8 mouse cellular contexts compared by ENCODE assay signal in the genomic region with DNA sequence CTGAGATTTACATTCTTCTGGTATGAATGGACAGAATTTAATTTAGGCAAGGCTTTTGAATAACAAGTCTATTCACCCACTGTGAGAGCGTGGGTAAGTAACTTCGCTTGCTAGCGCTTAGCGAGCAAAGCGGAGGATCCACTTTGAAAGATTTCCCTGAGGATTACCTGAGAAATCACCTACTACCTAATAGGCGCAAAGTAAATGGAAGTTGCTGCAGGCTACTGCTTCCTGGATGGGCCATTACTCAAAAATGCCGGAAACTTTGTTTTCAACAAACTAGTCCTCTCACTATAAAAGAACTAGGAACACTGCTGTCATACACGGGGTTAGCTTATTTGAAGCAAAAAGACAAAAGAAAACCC. TPM values are rescaled to one million over a fixed set of nuclear protein-coding genes. Genes with fewer than 3 reads are reported as not detected.
A peak's percentile ranks its signal among the peaks of the same experiment; 100 is the strongest.
DNase-seq lines count a peak whose midpoint lies in the region; ATAC-seq and TF ChIP-seq lines count a peak whose summit lies in the region.

No protein-coding gene starts in this region.

- H3K36me3 ChIP-seq in heart, embryonic 11.5 days (ENCODE audit: control insufficient read depth, insufficient read depth, low read length): no peaks in the 10 kb centered on the region
- H3K36me3 ChIP-seq in G1E (replicated peaks): no peaks in the 10 kb centered on the region
- H3K36me3 ChIP-seq in megakaryocyte, embryonic 14.5 days (replicated peaks; ENCODE audit: low read length): no peaks in the 10 kb centered on the region

- WGBS in heart, embryonic 11.5 days (ENCODE audit: insufficient replicate concordance): 14% methylated on average over 8 of the region's 8 CpGs

- H3K9me3 ChIP-seq in heart, embryonic 11.5 days (replicated peaks; ENCODE audit: control insufficient read depth, low read length): no peaks in the 10 kb centered on the region
- no peaks in the 10 kb centered on the region for H3K9me3 ChIP-seq in G1E (replicated peaks)
- H3K9me3 ChIP-seq in megakaryocyte, embryonic 14.5 days: peaks cover 9% of the 10 kb centered on the region; the same call in 1 of the 2 replicates

- H3K27ac ChIP-seq in heart, embryonic 11.5 days (ENCODE audit: low read depth, low read length): no peak overlapping the region

- no peak for DNase-seq in heart, adult 8-10 months (ENCODE audit: low spot score)
- peak; percentile 3 for DNase-seq in G1E (ENCODE audit: low spot score)
- DNase-seq in ovary, postnatal 10 days (ENCODE audit: low spot score): no peak
- no peak for DNase-seq in embryo, embryonic 10.5 days (ENCODE audit: low spot score)
- DNase-seq in thymus, postnatal 0 days (ENCODE audit: low spot score): no peak

- no peaks in the 10 kb centered on the region for H3K27me3 ChIP-seq in heart, embryonic 11.5 days (ENCODE audit: control insufficient read depth, insufficient read depth, low read length)
- no peaks in the 10 kb centered on the region for H3K27me3 ChIP-seq in G1E (ENCODE audit: insufficient read depth, low read length)
- H3K27me3 ChIP-seq in megakaryocyte, embryonic 14.5 days (replicated peaks): peaks cover 6% of the 10 kb centered on the region

- H3K4me1 ChIP-seq in heart, embryonic 11.5 days (ENCODE audit: control insufficient read depth, insufficient read depth, low read length): no peaks in the 10 kb centered on the region
- H3K4me1 ChIP-seq in G1E (ENCODE audit: insufficient read depth, low read depth, low read length): 0 out of 2 replicates have a peak, but pooled peaks cover 2% of the 10 kb centered on the region
- peaks cover 4% of the 10 kb centered on the region; the same call in 1 of the 2 replicates for H3K4me1 ChIP-seq in megakaryocyte, embryonic 14.5 days

- peak; percentile 29; the same call in 1 of the 2 replicates for ATAC-seq in heart, embryonic 11.5 days (replicated peaks; ENCODE audit: insufficient number of reproducible peaks, low FRiP score, low TSS enrichment)
- ATAC-seq in G1E (ENCODE audit: extremely low read depth, insufficient number of reproducible peaks, low FRiP score, poor library complexity, severe bottlenecking): no peak
- ATAC-seq in hematopoietic stem cell, adult 5-6 weeks (replicated peaks in 1 of 2; ENCODE audit: insufficient read depth in 1 of 2, low FRiP score in 2 of 2, low TSS enrichment in 1 of 2, low read depth in 1 of 2, poor library complexity in 2 of 2, severe bottlenecking in 2 of 2): peak; percentile 19 to 34; a peak in 3 of 4 replicates

- peak overlapping the region; percentile 72; the same call in 1 of the 2 replicates for H3K9ac ChIP-seq in heart, embryonic 11.5 days (ENCODE audit: low read depth, low read length)

- no peak for TF ChIP-seq CTCF in G1E (IDR thresholded peaks at IDR 0.05; ENCODE audit: low read depth, low read length)

- peak overlapping the region; percentile 62 for H3K4me2 ChIP-seq in heart, embryonic 11.5 days

- H3K4me3 ChIP-seq in heart, embryonic 11.5 days (ENCODE audit: low read depth, low read length): peak overlapping the region; percentile 55
- peak overlapping the region; percentile 77 for H3K4me3 ChIP-seq in G1E (ENCODE audit: low read depth, low read length)
- H3K4me3 ChIP-seq in megakaryocyte, embryonic 14.5 days (replicated peaks): peak overlapping the region; percentile 98

RNA-seq across cellular contexts. Expression of gene Tbc1d8b, which starts 0.4 kb away (rescaled TPM):
- 1.9 and 2.0 TPM in 2 replicates for polyA plus RNA-seq in heart, embryonic 11.5 days (2014; fragmentation: Nextera tagmentation; extraction: Ambion mirVana)
- 1 to 10 TPM; 5.3 to 6.1 (median 5.6) TPM for total RNA-seq in heart, adult 8-10 months (2022)
- total RNA-seq in G1E (2014; fragmentation: Nextera tagmentation) (10.7 and 11.4 TPM in 2 replicates), G1E (2017) (9.0 and 12.5 TPM in 2 replicates)
- 0.19 and 0.29 TPM in 2 replicates for polyA plus RNA-seq in G1E (2012)
- total RNA-seq in hematopoietic stem cell, adult 5-6 weeks (2017): 11.2 and 12.9 TPM in 2 replicates
- polyA plus RNA-seq in megakaryocyte, embryonic 14.5 days (2012; ENCODE audit: insufficient read depth, low replicate concordance): 0.09 TPM in 1 of 2 replicates, not detected in the other
- 1.4 and 1.5 TPM in 2 replicates for polyA plus RNA-seq in thymus, postnatal 0 days (2015; fragmentation: Nextera tagmentation; extraction: Ambion mirVana)

RNA-seq across cellular contexts. Expression of gene Gm15013, which starts 29.9 kb away (rescaled TPM):
- polyA plus RNA-seq in heart, embryonic 11.5 days (2014; fragmentation: Nextera tagmentation; extraction: Ambion mirVana): 0.27 TPM in 1 of 2 replicates, not detected in the other
- not detected for total RNA-seq in heart, adult 8-10 months (2022)
- not detected in 2 replicates for total RNA-seq in G1E (2014; fragmentation: Nextera tagmentation)
- total RNA-seq in G1E (2017): 0.38 and 0.64 TPM in 2 replicates
- polyA plus RNA-seq in G1E (2012): 0.15 TPM in 1 of 2 replicates, not detected in the other
- 1.3 TPM in 1 of 2 replicates, not detected in the other for total RNA-seq in hematopoietic stem cell, adult 5-6 weeks (2017)
- not detected in 2 replicates for polyA plus RNA-seq in megakaryocyte, embryonic 14.5 days (2012; ENCODE audit: insufficient read depth, low replicate concordance)
- polyA plus RNA-seq in thymus, postnatal 0 days (2015; fragmentation: Nextera tagmentation; extraction: Ambion mirVana): 0.22 and 0.26 TPM in 2 replicates
